9 mouse cellular contexts compared by ENCODE assay signal in genomic region chr2:25292054-25292544, GRCm38 (mm10). TPM values are rescaled to one million over a fixed set of nuclear protein-coding genes. Genes with fewer than 3 reads are reported as not detected.
DNase-seq lines count a peak whose midpoint lies in the region; ATAC-seq and TF ChIP-seq lines count a peak whose summit lies in the region.
"Had no signal": no experiment of that assay in that cellular context is flagged by ENCODE, and none has a peak within 500 bp of the region (broad histone marks: within the 10 kb centered on the region; RNA-seq: fewer than 3 reads in every experiment).

No protein-coding gene starts in this region.

- H3K9me3 ChIP-seq in embryonic facial prominence, embryonic 10.5 days, result no peaks in the 10 kb centered on the region
- no peaks in the 10 kb centered on the region for H3K9me3 ChIP-seq in liver, embryonic 11.5 days (ENCODE audit: control insufficient read depth, low read length)

- H3K4me3 ChIP-seq in embryonic facial prominence, embryonic 10.5 days, result peak overlapping the region; percentile 47
- H3K4me3 ChIP-seq in liver, embryonic 11.5 days (ENCODE audit: low read depth, low read length), result peak overlapping the region; percentile 35
- H3K4me3 ChIP-seq in olfactory bulb, adult 2 months (ENCODE audit: insufficient read depth, low read depth, low read length), result peak overlapping the region; percentile 7; the same call in 1 of the 2 replicates

- H3K27me3 ChIP-seq in embryonic facial prominence, embryonic 10.5 days (replicated peaks; ENCODE audit: low read depth, poor library complexity, severe bottlenecking), result peaks cover 100% of the 10 kb centered on the region
- H3K27me3 ChIP-seq in liver, embryonic 11.5 days (replicated peaks; ENCODE audit: control insufficient read depth, insufficient read depth, low read length), result peaks cover 89% of the 10 kb centered on the region

- H3K36me3 ChIP-seq in embryonic facial prominence, embryonic 10.5 days (replicated peaks), result no peaks in the 10 kb centered on the region
- H3K36me3 ChIP-seq in liver, embryonic 11.5 days (ENCODE audit: control insufficient read depth, insufficient read depth, low read length), result no peaks in the 10 kb centered on the region

- no peak overlapping the region for H3K27ac ChIP-seq in embryonic facial prominence, embryonic 10.5 days (replicated peaks)
- no peak overlapping the region for H3K27ac ChIP-seq in liver, embryonic 11.5 days (ENCODE audit: low read depth, low read length)
- H3K27ac ChIP-seq in olfactory bulb, adult 2 months (ENCODE audit: insufficient read depth, low read depth, low read length), result peak overlapping the region; percentile 34; the same call in 1 of the 2 replicates

- 6% methylated on average over 43 of the region's 43 CpGs for WGBS in embryonic facial prominence, embryonic 10.5 days
- WGBS in liver, embryonic 11.5 days, result 11% methylated on average over 39 of the region's 43 CpGs
- 5% methylated on average over 40 of the region's 43 CpGs for WGBS in olfactory bulb, adult 2 months

- no peak for TF ChIP-seq CTCF in olfactory bulb, adult 2 months (IDR thresholded peaks at IDR 0.05; ENCODE audit: insufficient read depth, low read depth, low read length)

- peak; percentile 12 for DNase-seq in kidney, adult 18-20 months
- no peak for DNase-seq in kidney, adult 8-10 months
- DNase-seq in embryonic facial prominence, embryonic 10.5 days (ENCODE audit: low spot score), result peak; percentile 28
- DNase-seq in heart, postnatal 36 days, result peak; percentile 34 to 52
- no peak for DNase-seq in liver, embryonic 11.5 days (ENCODE audit: low spot score)
- no peak for DNase-seq in frontal cortex, postnatal 25 days (ENCODE audit: low spot score in 2 of 2)

- TF ChIP-seq POLR2A in olfactory bulb, adult 2 months (IDR thresholded peaks at IDR 0.05; ENCODE audit: insufficient read depth, low read depth, low read length), result no peak

- no peak for ATAC-seq in liver, embryonic 11.5 days (replicated peaks; ENCODE audit: low FRiP score)
- no peak for ATAC-seq in frontal cortex, adult (ENCODE audit: low TSS enrichment)

- H3K9ac ChIP-seq in liver, embryonic 11.5 days (ENCODE audit: low read depth, low read length), result no peak overlapping the region

- intact Hi-C loops in heart, postnatal 36 days (cut with DNase I), result loop anchor here (2.0 to 5.0 kb wide), 3 partner anchors 33 to 165 kb away; no protein-coding TSS in a partner anchor

- H3K4me2 ChIP-seq in liver, embryonic 11.5 days, result peak overlapping the region; percentile 57

- peaks cover 35% of the 10 kb centered on the region for H3K4me1 ChIP-seq in embryonic facial prominence, embryonic 10.5 days
- H3K4me1 ChIP-seq in liver, embryonic 11.5 days (replicated peaks; ENCODE audit: control insufficient read depth, insufficient read depth, low read length), result peaks cover 18% of the 10 kb centered on the region
- peaks cover 81% of the 10 kb centered on the region for H3K4me1 ChIP-seq in olfactory bulb, adult 2 months (ENCODE audit: control insufficient read depth, insufficient read depth, low read length)

RNA-seq across cellular contexts. Expression of gene Lrrc26, which starts 2.4 kb away (rescaled TPM):
- polyA plus RNA-seq in embryonic facial prominence, embryonic 10.5 days (2016; fragmentation: Nextera tagmentation; extraction: Ambion mirVana), result not detected in 2 replicates
- total RNA-seq in heart, postnatal 36 days (2021), result not detected
- polyA plus RNA-seq in liver, embryonic 11.5 days (2014; fragmentation: Nextera tagmentation; extraction: Ambion mirVana), result not detected in 2 replicates
- polyA plus RNA-seq in olfactory bulb, adult 2 months (2012; ENCODE audit: insufficient read depth, insufficient read length, low replicate concordance, missing spikeins), result not detected in 2 replicates
- total RNA-seq: gastrocnemius, postnatal 36 days had no signal

RNA-seq across cellular contexts. Expression of gene Tmem210, which starts 4.2 kb away (rescaled TPM):
- not detected in 2 replicates for polyA plus RNA-seq in embryonic facial prominence, embryonic 10.5 days (2016; fragmentation: Nextera tagmentation; extraction: Ambion mirVana)
- not detected for total RNA-seq in heart, postnatal 36 days (2021)
- not detected in 2 replicates for polyA plus RNA-seq in liver, embryonic 11.5 days (2014; fragmentation: Nextera tagmentation; extraction: Ambion mirVana)
- not detected in 2 replicates for polyA plus RNA-seq in olfactory bulb, adult 2 months (2012; ENCODE audit: insufficient read depth, insufficient read length, low replicate concordance, missing spikeins)
- total RNA-seq: gastrocnemius, postnatal 36 days had no signal

RNA-seq across cellular contexts. Expression of gene Anapc2, which starts 19.8 kb away (rescaled TPM):
- 147 and 151 TPM in 2 replicates for polyA plus RNA-seq in embryonic facial prominence, embryonic 10.5 days (2016; fragmentation: Nextera tagmentation; extraction: Ambion mirVana)
- total RNA-seq in heart, postnatal 36 days (2021), result 10 to 100 TPM; 38.6 to 39.1 TPM
- polyA plus RNA-seq in liver, embryonic 11.5 days (2014; fragmentation: Nextera tagmentation; extraction: Ambion mirVana), result 74.7 and 77.6 TPM in 2 replicates
- not detected in 2 replicates for polyA plus RNA-seq in olfactory bulb, adult 2 months (2012; ENCODE audit: insufficient read depth, insufficient read length, low replicate concordance, missing spikeins)

RNA-seq across cellular contexts. Expression of gene Ssna1, which starts 19.9 kb away (rescaled TPM):
- 228 and 238 TPM in 2 replicates for polyA plus RNA-seq in embryonic facial prominence, embryonic 10.5 days (2016; fragmentation: Nextera tagmentation; extraction: Ambion mirVana)
- total RNA-seq in heart, postnatal 36 days (2021), result 10 to 100 TPM; 37.4 to 44.0 TPM
- 233 and 237 TPM in 2 replicates for polyA plus RNA-seq in liver, embryonic 11.5 days (2014; fragmentation: Nextera tagmentation; extraction: Ambion mirVana)
- polyA plus RNA-seq in olfactory bulb, adult 2 months (2012; ENCODE audit: insufficient read depth, insufficient read length, low replicate concordance, missing spikeins), result not detected in 2 replicates

RNA-seq across cellular contexts. Expression of gene Grin1, which starts 26.9 kb away (rescaled TPM):
- polyA plus RNA-seq in embryonic facial prominence, embryonic 10.5 days (2016; fragmentation: Nextera tagmentation; extraction: Ambion mirVana), result 0.89 and 1.4 TPM in 2 replicates
- not detected for total RNA-seq in heart, postnatal 36 days (2021)
- polyA plus RNA-seq in liver, embryonic 11.5 days (2014; fragmentation: Nextera tagmentation; extraction: Ambion mirVana), result 1.0 and 1.6 TPM in 2 replicates
- 199 and 286 TPM in 2 replicates for polyA plus RNA-seq in olfactory bulb, adult 2 months (2012; ENCODE audit: insufficient read depth, insufficient read length, low replicate concordance, missing spikeins)
- total RNA-seq: gastrocnemius, postnatal 36 days had no signal

Comparison
In these comparisons a context has a peak if more than half of its experiments do, and no peak if none do; other contexts are left out.
1. DNase-seq: peak in kidney, adult 18-20 months (single experiment), embryonic facial prominence, embryonic 10.5 days (single experiment) and heart, postnatal 36 days (2 of 2); none in kidney, adult 8-10 months (0 of 2), liver, embryonic 11.5 days (single experiment) and frontal cortex, postnatal 25 days (0 of 2).
2. Peak in every context shown above with its lines, with median percentiles within 50 percentile points of each other: H3K4me3 ChIP-seq.